Mouse (Mus musculus) heart, adult 2 months (tissue): Measurements from ENCODE around the gene Ubqln1.

Experiments used
- CTCF ChIP-seq: fragments of 200-600 bp; IDR thresholded peaks from 2 replicates; pipeline ENCODE4 v1.8.1; 2022; ENCODE audit warnings: antibody characterized with exemption, mild to moderate bottlenecking, moderate library complexity
- EP300 ChIP-seq: fragments of 200-500 bp; IDR thresholded peaks from 2 replicates; pipeline ENCODE4 v1.6.1; 2011; ENCODE audit warnings: low read depth, low read length, control low read depth; ENCODE audit not compliant: insufficient read depth
- POLR2A ChIP-seq: fragments of 200-500 bp; IDR thresholded peaks from 2 replicates; pipeline ENCODE4 v1.6.1; 2011; ENCODE audit warnings: mild to moderate bottlenecking, low read depth, low read length, control low read depth; ENCODE audit not compliant: insufficient read depth

GRCm38 (mm10) chr13:58188412-58188811, 27.0 kb downstream of the Ubqln1 start:
- TF ChIP-seq CTCF (peak; percentile 95), POLR2A (no peak), EP300 (0 out of 2 replicates have a peak, but pooled peaks have one; percentile 30)
